Mouse (Mus musculus) midbrain, postnatal 0 days (tissue): ENCODE data around the gene Nmi. TPM values are rescaled to one million over a fixed set of nuclear protein-coding genes. Genes with fewer than 3 reads are reported as not detected.

Experiments used
- ATAC-seq: fragments of 200-750 bp; cut with Nextera tagmentation; 2 replicates; pipeline ENCODE4 v1.8.0; 2017; ENCODE audit warnings: moderate number of reproducible peaks, mild to moderate bottlenecking, moderate TSS enrichment, moderate library complexity; ENCODE audit not compliant: low FRiP score
- DNase-seq: peaks from one replicate; pipeline ENCODE4 v3.0.0-alpha.2; 2015; ENCODE audit warnings: low spot score
- H3K27ac ChIP-seq: fragments of 300-500 bp; sonication (generic); 2 replicates; pipeline ENCODE4 v1.5.1; 2014; ENCODE audit warnings: low read depth, mild to moderate bottlenecking, low read length, mixed read lengths
- H3K27me3 ChIP-seq: fragments of 300-500 bp; sonication (generic); 2 replicates; pipeline ENCODE4 v1.6.1; 2014; ENCODE audit warnings: low read length, control low read depth, mixed read lengths; ENCODE audit not compliant: insufficient read depth
- H3K36me3 ChIP-seq: fragments of 300-500 bp; sonication (generic); 2 replicates; pipeline ENCODE4 v1.6.1; 2014; ENCODE audit warnings: low read length, control low read depth, mixed read lengths; ENCODE audit not compliant: insufficient read depth
- H3K4me1 ChIP-seq: fragments of 300-500 bp; sonication (generic); 2 replicates; pipeline ENCODE4 v1.6.1; 2014; ENCODE audit warnings: mild to moderate bottlenecking, control low read depth, antibody characterized with exemption, low read length, mixed read lengths; ENCODE audit not compliant: insufficient read depth
- H3K4me2 ChIP-seq: fragments of 300-500 bp; sonication (generic); 2 replicates; pipeline ENCODE4 v1.6.1; 2014; ENCODE audit warnings: low read depth, mild to moderate bottlenecking, low read length, mixed read lengths; ENCODE audit not compliant: poor library complexity, severe bottlenecking
- H3K4me3 ChIP-seq: fragments of 300-500 bp; sonication (generic); 2 replicates; pipeline ENCODE4 v1.5.1; 2014; ENCODE audit warnings: low read depth, mild to moderate bottlenecking, low read length, moderate library complexity
- H3K9ac ChIP-seq: fragments of 300-500 bp; sonication (generic); replicated peaks from 2 replicates; pipeline ENCODE4 v1.6.1; 2014; ENCODE audit warnings: mild to moderate bottlenecking, low read length, moderate library complexity, mixed read lengths; ENCODE audit not compliant: poor library complexity, severe bottlenecking
- H3K9me3 ChIP-seq: fragments of 300-500 bp; sonication (generic); 2 replicates; pipeline ENCODE4 v1.6.1; 2016; ENCODE audit warnings: low read length, control low read depth
- CTCF ChIP-seq: IDR thresholded peaks from 2 replicates; pipeline ENCODE4 v1.5.1; 2016; ENCODE audit warnings: antibody characterized with exemption, mild to moderate bottlenecking
- WGBS: fragments of 180-500 bp; shearing (Covaris S2); extraction: QIAGEN DNeasy Blood & Tissue Kit; methylation state at CpG from one replicate; pipeline ENCODE4 v1.1.7; 2014; 5-methylcytosine and 5-hydroxymethylcytosine counted together
- polyA plus RNA-seq: library from polyadenylated mRNA; unstranded; fragments of >200 nt; fragmentation: Nextera tagmentation; extraction: Ambion mirVana; gene quantifications from 2 replicates; pipeline ENCODE4 v1.2.1, GENCODE M21; 2015
- total RNA-seq: library from RNA; depleted of rRNA; stranded (reverse); fragments of >200 nt; gene quantifications from 2 replicates; pipeline ENCODE4 v1.2.3, GENCODE M21; 2014

The Nmi gene
- total and polyA plus RNA-seq, 2 experiments from 2014 or later: 1.8 to 6.5 TPM

GRCm38 (mm10) chr2:52001521-52001920, 28.2 kb upstream of the Nmi start:
- H3K27me3 ChIP-seq: no peaks in the 10 kb centered on the region
- no peak overlapping the region for H3K4me2 ChIP-seq
- H3K4me1 ChIP-seq: no peaks in the 10 kb centered on the region
- H3K4me3 ChIP-seq: no peak overlapping the region
- no peak for DNase-seq
- H3K9me3 ChIP-seq: no peaks in the 10 kb centered on the region
- no peak overlapping the region for H3K27ac ChIP-seq
- 87% methylated on average over 8 of the region's 8 CpGs for WGBS
- ATAC-seq: no peak
- no peak for TF ChIP-seq CTCF
- no peaks in the 10 kb centered on the region for H3K36me3 ChIP-seq
- H3K9ac ChIP-seq: no peak overlapping the region

GRCm38 (mm10) chr2:51999996-52000395, 26.7 kb upstream of the Nmi start:
- Histone ChIP-seq H3K9ac (no peak overlapping the region), H3K4me2 (no peak overlapping the region), H3K27me3 (no peaks in the 10 kb centered on the region), H3K4me1 (no peaks in the 10 kb centered on the region), H3K27ac (no peak overlapping the region), H3K36me3 (no peaks in the 10 kb centered on the region), H3K4me3 (no peak overlapping the region), H3K9me3 (no peaks in the 10 kb centered on the region)
- DNase-seq (no peak), ATAC-seq (no peak)
- no peak for TF ChIP-seq CTCF
- 54% methylated on average over 7 of the region's 7 CpGs for WGBS

- Histone ChIP-seq H3K4me2 (no peak overlapping the region), H3K36me3 (no peaks in the 10 kb centered on the region), H3K4me3 (no peak overlapping the region), H3K9me3 (no peaks in the 10 kb centered on the region), H3K4me1 (no peaks in the 10 kb centered on the region), H3K27me3 (no peaks in the 10 kb centered on the region), H3K9ac (no peak overlapping the region), H3K27ac (no peak overlapping the region)
- DNase-seq: no peak
- no peak for TF ChIP-seq CTCF
- no peak for ATAC-seq
- WGBS: 92% methylated on average over 6 of the region's 6 CpGs
Observed at GRCm38 (mm10) chr2:51991447-51991846, 18.2 kb upstream of the Nmi start.

- no peak overlapping the region for H3K4me3 ChIP-seq
- WGBS: 78% methylated on average over 2 of the region's 2 CpGs
- no peaks in the 10 kb centered on the region for H3K36me3 ChIP-seq
- H3K27ac ChIP-seq: no peak overlapping the region
- no peak for DNase-seq
- H3K27me3 ChIP-seq: no peaks in the 10 kb centered on the region
- TF ChIP-seq CTCF: no peak
- H3K9me3 ChIP-seq: no peaks in the 10 kb centered on the region
- no peaks in the 10 kb centered on the region for H3K4me1 ChIP-seq
- H3K4me2 ChIP-seq: no peak overlapping the region
- ATAC-seq: no peak
- H3K9ac ChIP-seq: no peak overlapping the region
Observed at GRCm38 (mm10) chr2:51989559-51989958, 16.3 kb upstream of the Nmi start.

GRCm38 (mm10) chr2:51986695-51987094, 13.4 kb upstream of the Nmi start:
- Histone ChIP-seq H3K4me2 (no peak overlapping the region), H3K4me1 (no peaks in the 10 kb centered on the region; the same call in 1 of the 2 replicates), H3K9me3 (no peaks in the 10 kb centered on the region), H3K4me3 (no peak overlapping the region), H3K27ac (no peak overlapping the region), H3K27me3 (no peaks in the 10 kb centered on the region), H3K36me3 (no peaks in the 10 kb centered on the region), H3K9ac (no peak overlapping the region)
- ATAC-seq (no peak), DNase-seq (no peak)
- TF ChIP-seq CTCF: no peak
- WGBS: 84% methylated on average over 5 of the region's 5 CpGs

GRCm38 (mm10) chr2:51986157-51986556, 12.9 kb upstream of the Nmi start:
- ATAC-seq: no peak
- 62% methylated on average over 9 of the region's 9 CpGs for WGBS
- Histone ChIP-seq H3K4me3 (no peak overlapping the region), H3K27ac (no peak overlapping the region), H3K9ac (no peak overlapping the region), H3K9me3 (no peaks in the 10 kb centered on the region), H3K4me1 (no peaks in the 10 kb centered on the region; the same call in 1 of the 2 replicates), H3K36me3 (no peaks in the 10 kb centered on the region), H3K4me2 (no peak overlapping the region), H3K27me3 (no peaks in the 10 kb centered on the region)
- no peak for DNase-seq
- no peak for TF ChIP-seq CTCF
